Mouse (Mus musculus): Measurements from ENCODE around the gene Abi3. TPM values are rescaled to one million over a fixed set of nuclear protein-coding genes. Genes with fewer than 3 reads are reported as not detected.

The Abi3 gene
- polyA plus RNA-seq, 1 experiment from 2014 or later: 4.4 TPM

DNA sequence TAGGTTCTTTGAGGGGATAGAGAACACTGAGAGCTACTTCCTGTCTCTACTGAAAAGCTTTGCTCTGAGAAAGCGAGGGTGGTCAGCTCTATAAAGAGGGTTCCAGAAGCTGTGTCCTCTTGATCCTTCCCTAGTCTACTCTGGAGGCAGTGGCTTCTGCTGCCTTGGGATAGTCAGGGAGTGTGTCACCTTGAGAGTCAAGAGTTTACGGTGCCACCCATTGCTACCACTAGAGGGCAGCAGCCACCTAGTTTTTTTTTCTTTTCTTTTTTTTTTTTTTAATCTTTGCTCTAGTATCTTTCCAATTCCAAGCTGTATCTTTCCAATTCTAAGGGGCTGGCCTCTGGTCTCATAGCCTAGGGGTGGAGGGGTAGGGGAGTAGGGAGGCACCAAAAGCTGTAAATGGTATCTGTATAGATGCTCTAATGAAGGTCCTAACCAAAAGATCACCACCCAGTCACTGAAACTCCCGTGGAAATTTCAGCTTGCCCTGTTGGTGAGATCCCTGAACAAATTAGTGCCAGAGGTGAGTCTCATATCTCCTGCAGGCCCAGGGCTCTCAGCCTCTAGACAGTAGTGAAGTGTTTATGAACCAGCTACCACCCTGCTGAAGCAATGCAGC, 14.7 kb downstream of the Abi3 start:
- Histone ChIP-seq H3K27ac (no peak overlapping the region), H3K9me3 (replicated peaks) (no peaks in the 10 kb centered on the region), H3K4me3 (no peak overlapping the region), H3K36me3 (no peaks in the 10 kb centered on the region), H3K27me3 (ENCODE audit: low read depth, poor library complexity, severe bottlenecking) (peaks cover 94% of the 10 kb centered on the region), H3K4me1 (peaks cover 46% of the 10 kb centered on the region)
- WGBS: 22% methylated on average over 3 of the region's 3 CpGs
- peak; percentile 67 for DNase-seq (ENCODE audit: low spot score)

DNA sequence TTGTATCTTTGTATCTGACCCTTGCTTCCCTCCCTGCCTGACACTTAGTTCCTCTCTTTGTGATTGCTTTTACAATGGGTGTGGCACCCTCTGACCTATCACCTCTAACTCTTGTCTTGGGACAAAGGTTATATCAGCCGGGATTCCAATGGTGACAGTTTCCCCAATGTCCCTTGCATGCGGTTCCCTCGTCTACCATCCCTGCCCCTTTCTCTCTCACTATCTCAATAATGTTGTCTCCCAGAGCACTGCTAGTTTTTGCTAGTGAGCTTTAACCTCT, 15.2 kb downstream of the Abi3 start:
- H3K36me3 ChIP-seq: no peaks in the 10 kb centered on the region
- H3K9me3 ChIP-seq (replicated peaks): no peaks in the 10 kb centered on the region
- H3K27ac ChIP-seq: no peak overlapping the region
- H3K27me3 ChIP-seq (ENCODE audit: low read depth, poor library complexity, severe bottlenecking): peaks cover 94% of the 10 kb centered on the region
- DNase-seq (ENCODE audit: low spot score): no peak
- no peak overlapping the region for H3K4me3 ChIP-seq
- H3K4me1 ChIP-seq: peaks cover 45% of the 10 kb centered on the region
- WGBS: 33% methylated on average over 3 of the region's 3 CpGs

DNA sequence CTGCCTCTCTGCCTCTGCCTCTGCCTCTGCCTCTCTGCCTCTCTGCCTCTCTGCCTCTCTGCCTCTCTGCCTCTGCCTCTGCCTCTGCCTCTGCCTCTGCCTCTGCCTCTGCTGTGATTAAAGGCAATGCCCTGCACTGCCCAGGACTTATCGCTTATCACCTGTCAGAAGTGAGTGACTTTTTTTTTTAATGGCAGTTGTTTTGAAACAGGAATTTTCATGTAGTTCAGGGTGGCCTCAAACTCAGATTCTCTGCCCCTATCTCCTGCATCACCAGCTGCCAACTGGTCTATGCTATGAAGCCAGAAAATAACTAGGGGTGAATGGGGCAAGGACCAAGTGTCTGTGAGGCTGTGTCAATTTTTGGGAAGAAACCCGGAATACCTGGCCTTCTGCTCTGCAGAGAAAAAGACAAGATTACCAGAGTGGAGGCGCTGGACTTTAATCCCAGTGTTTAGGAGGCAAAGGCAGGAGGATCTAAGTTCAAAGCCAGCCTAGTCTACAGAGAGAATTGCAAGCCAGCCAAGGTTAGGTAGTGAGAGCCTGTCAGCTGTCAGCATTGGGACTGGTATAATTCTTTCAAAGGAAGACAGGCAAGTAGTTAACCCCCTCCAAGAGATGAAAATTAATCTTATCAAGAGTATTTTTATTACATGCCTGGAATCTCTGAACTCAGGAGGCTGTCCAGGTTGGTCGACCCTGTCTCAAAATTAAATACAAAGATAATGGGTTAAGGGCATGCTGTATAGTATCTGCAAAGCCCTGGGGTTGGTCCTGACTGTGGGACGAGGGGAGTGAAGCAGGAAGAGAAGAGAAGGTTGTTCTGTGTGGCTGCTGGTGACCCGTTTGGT, 15.7 kb downstream of the Abi3 start:
- H3K36me3 ChIP-seq: no peaks in the 10 kb centered on the region
- peaks cover 94% of the 10 kb centered on the region for H3K27me3 ChIP-seq (ENCODE audit: low read depth, poor library complexity, severe bottlenecking)

DNA sequence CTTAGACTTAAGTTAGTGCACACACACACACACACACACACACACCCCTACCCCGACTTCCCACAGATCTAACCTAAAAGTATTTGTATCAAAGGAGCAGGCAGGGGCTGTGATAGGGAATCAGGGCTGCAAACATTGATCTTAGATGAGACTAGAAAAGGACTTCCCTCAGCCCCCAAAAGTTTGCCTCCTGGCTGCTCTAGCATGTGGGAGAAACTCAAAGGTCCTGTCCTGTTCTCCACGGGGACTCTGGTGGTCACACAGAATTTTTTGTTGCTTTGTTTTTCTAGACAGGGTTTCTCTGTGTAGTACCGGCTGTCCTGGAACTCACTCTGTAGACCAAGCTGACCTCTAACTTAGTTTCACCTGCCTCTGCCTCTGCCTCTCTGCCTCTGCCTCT, 16.7 kb downstream of the Abi3 start:
- H3K9me3 ChIP-seq (replicated peaks): no peaks in the 10 kb centered on the region
- H3K27me3 ChIP-seq (ENCODE audit: low read depth, poor library complexity, severe bottlenecking): peaks cover 94% of the 10 kb centered on the region
- H3K27ac ChIP-seq: no peak overlapping the region
- 63% methylated on average over 3 of the region's 3 CpGs for WGBS
- no peaks in the 10 kb centered on the region for H3K36me3 ChIP-seq
- peaks cover 30% of the 10 kb centered on the region for H3K4me1 ChIP-seq
- DNase-seq (ENCODE audit: low spot score): no peak
- no peak overlapping the region for H3K4me3 ChIP-seq

More for the DNA sequence above, 15.7 kb downstream of the Abi3 start:
- Histone ChIP-seq H3K9me3 (replicated peaks) (no peaks in the 10 kb centered on the region), H3K4me1 (peaks cover 39% of the 10 kb centered on the region), H3K27ac (no peak overlapping the region), H3K4me3 (no peak overlapping the region)
- 56% methylated on average over 6 of the region's 6 CpGs for WGBS
- no peak for DNase-seq (ENCODE audit: low spot score)

DNA sequence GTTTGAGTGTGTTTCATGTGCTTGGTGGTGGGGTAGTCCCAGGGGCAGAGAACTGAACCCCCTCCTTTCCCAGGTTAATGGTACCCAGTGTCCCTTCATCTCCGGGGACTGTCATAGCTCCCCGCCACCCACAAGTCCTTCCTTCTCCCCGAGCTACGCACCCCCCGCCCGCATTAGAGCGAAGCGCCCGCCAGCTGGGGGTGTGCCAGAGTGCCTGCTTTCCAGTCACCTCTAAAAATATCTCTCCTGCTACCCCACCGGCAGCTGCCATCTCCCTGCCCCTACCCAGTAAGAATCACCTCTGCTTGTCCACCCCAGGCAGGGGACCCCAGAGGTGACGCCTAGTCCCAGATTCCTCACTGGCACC, 17.4 kb downstream of the Abi3 start:
- DNase-seq (ENCODE audit: low spot score): peak; percentile 52
- 3% methylated on average over 11 of the region's 11 CpGs for WGBS
- H3K36me3 ChIP-seq: no peaks in the 10 kb centered on the region
- H3K4me3 ChIP-seq: peak overlapping the region; percentile 72
- H3K9me3 ChIP-seq (replicated peaks): no peaks in the 10 kb centered on the region
- H3K4me1 ChIP-seq: peaks cover 23% of the 10 kb centered on the region
- peak overlapping the region; percentile 83; the same call in 1 of the 2 replicates for H3K27ac ChIP-seq
- peaks cover 87% of the 10 kb centered on the region for H3K27me3 ChIP-seq (ENCODE audit: low read depth, poor library complexity, severe bottlenecking)

DNA sequence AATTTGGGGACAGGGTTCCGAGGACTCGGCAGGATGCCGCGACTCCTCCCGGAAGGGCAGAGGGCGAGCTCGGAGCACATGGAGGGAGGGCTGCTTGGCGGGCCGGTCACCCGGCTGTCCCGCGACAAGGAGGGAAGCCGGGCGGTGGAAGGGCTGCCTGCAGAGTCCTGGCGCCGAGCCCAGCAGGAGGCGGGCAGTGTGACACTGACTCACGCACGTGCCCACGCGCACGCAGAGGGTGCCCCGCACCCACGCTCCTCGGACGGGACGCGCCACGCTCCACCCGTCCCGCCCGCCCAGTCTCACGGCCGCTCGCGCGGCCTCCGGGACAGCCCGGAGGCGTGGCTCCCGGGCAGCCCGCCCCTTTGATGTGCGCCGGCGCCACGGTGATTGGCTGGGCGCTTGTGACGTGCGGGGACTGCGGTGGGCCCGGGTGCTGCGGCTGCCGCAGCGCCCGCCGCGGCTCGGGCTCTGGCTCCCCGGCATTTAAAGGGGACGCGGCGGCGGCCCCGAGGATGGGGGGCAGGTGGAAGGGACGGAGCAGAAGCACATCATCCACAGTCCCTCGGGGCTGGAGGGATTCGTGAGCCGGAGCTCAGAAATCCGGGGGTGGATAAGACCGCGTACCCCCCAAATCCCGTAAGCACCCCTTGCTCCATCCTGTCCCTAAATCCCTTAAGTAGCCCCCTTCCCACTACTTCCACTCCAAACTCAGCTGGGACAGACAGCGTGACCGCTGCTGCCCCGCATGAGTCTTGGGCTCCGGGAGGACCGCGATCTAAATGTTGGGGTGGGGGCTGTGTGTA, 18.0 kb downstream of the Abi3 start, which contains the start of gene Phospho1:
TSS of gene Phospho1 (plus strand) at position 429 of the 806 bp plus-strand sequence.
- Histone ChIP-seq H3K36me3 (no peaks in the 10 kb centered on the region), H3K4me1 (peaks cover 23% of the 10 kb centered on the region), H3K27me3 (ENCODE audit: low read depth, poor library complexity, severe bottlenecking) (peaks cover 81% of the 10 kb centered on the region), H3K9me3 (replicated peaks) (no peaks in the 10 kb centered on the region), H3K4me3 (peak within 1 kb of the TSS; percentile 72), H3K27ac (peak within 1 kb of the TSS; percentile 83)
- WGBS: under 1% methylated on average over 76 of the region's 78 CpGs
- peak; percentile 95 for DNase-seq (ENCODE audit: low spot score)

DNA sequence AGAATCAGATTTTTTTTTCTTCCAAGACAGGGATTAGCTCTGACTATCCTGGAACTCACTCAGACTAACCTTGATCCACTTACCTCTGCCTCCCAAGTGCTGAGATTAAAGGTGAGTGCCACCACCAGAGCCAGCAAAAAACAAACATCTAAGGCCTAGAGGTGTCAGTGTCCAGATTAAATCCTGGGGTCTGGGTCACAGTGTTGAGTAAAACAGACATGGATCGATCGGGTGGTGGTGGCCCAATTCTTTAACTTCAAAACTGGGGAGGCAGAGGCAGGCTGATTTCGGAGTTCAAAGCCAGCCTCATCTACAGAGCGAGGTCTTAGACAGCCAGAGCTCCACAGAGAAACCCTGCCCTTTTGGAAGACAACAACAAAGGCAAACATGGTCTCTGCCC, 19.8 kb downstream of the Abi3 start:
- Histone ChIP-seq H3K4me1 (peaks cover 23% of the 10 kb centered on the region), H3K36me3 (no peaks in the 10 kb centered on the region), H3K9me3 (replicated peaks) (no peaks in the 10 kb centered on the region), H3K4me3 (no peak overlapping the region), H3K27ac (no peak overlapping the region), H3K27me3 (ENCODE audit: low read depth, poor library complexity, severe bottlenecking) (peaks cover 64% of the 10 kb centered on the region)
- WGBS: 87% methylated on average over 4 of the region's 4 CpGs
- DNase-seq (ENCODE audit: low spot score): no peak

DNA sequence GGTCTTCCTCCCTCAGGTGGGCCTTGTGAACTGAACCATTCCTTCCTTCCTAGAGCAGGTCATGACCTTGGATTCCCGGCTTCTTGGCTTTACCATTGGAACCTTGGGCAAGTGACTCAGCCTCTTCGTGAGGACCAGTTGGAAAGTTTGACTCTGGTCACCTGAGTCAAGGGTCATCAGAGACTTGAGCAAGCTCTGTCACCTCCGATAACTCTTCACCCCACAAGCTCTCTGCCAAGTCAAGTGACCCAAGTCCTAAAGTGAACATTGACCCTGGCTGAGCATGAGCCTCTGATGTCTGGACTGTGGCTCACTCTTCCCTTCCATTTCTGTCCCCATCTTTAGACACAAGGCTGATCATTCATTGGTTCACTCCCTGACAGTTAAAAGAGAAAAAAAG, 20.8 kb downstream of the Abi3 start:
- Histone ChIP-seq H3K27ac (no peak overlapping the region), H3K9me3 (replicated peaks) (no peaks in the 10 kb centered on the region), H3K36me3 (no peaks in the 10 kb centered on the region), H3K4me1 (peaks cover 23% of the 10 kb centered on the region), H3K4me3 (no peak overlapping the region), H3K27me3 (ENCODE audit: low read depth, poor library complexity, severe bottlenecking) (peaks cover 56% of the 10 kb centered on the region)
- DNase-seq (ENCODE audit: low spot score): no peak
- WGBS: 90% methylated on average over 3 of the region's 3 CpGs

DNA sequence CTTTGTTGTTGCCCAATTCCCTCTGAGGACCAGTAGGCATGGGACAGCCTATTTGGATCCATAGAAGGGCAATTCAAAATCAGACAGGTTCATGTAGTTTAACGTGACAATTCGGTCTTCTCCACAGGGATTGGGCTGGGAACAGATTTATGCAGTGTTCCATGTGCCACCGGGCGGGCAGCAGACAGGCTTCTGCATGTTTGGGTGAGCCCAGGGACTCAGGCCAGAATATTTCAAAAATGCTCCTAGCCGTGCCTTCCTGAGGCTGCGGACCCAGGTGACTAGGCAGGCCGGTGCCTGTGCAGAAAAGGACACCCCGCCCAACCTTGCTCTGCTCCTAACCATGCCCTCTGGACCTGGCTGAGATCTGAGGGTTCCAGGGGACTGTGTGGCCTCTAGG, 23.1 kb downstream of the Abi3 start:
- H3K9me3 ChIP-seq (replicated peaks): no peaks in the 10 kb centered on the region
- no peaks in the 10 kb centered on the region for H3K36me3 ChIP-seq
- H3K4me1 ChIP-seq: peaks cover 11% of the 10 kb centered on the region
- no peak overlapping the region for H3K27ac ChIP-seq
- peaks cover 35% of the 10 kb centered on the region for H3K27me3 ChIP-seq (ENCODE audit: low read depth, poor library complexity, severe bottlenecking)
- 85% methylated on average over 8 of the region's 8 CpGs for WGBS
- DNase-seq (ENCODE audit: low spot score): no peak
- H3K4me3 ChIP-seq: no peak overlapping the region

DNA sequence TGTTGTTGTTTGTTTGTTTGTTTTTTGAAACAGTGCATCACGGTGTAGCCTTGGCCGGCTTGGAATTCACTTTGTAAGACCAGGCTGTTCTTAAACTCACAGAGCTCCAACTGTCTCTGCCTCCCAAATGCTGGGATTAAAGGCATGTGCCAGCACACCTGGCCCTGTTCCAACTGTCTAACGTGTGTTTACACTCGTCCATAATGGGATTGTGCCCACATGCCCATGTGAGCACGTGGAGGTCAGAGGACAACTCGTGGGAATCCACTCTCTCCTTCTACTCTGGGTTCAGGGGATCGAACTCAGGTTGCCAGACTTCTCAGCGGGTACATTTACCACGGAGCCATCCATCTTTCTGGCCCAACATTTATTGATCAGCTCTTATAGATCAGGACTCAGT, 26.9 kb downstream of the Abi3 start:
- WGBS: 81% methylated on average over 9 of the region's 9 CpGs
- Histone ChIP-seq H3K4me1 (no peaks in the 10 kb centered on the region), H3K27ac (no peak overlapping the region), H3K36me3 (no peaks in the 10 kb centered on the region), H3K4me3 (no peak overlapping the region), H3K9me3 (replicated peaks) (no peaks in the 10 kb centered on the region), H3K27me3 (ENCODE audit: low read depth, poor library complexity, severe bottlenecking) (0 out of 2 replicates have a peak, but pooled peaks cover 8% of the 10 kb centered on the region)
- DNase-seq (ENCODE audit: low spot score): no peak

DNA sequence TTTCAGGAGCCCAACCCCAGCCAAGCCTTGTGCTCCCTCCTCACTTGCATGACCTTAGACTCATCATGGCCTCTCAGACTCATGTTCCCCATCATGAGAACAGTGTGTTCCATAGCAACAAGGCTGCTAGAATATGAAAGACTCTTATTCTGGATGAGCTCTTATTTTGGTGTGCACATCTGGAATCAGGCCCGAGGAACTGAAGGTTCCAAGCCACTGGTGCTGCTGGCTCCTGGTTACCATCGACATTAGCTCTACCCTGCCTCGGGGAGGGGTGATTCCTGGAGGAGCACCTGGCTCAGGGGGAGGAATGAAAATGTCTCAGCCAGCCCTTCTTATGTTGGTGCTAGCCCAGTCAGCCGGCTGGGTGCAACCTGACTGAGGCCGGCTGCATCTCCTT, 27.4 kb downstream of the Abi3 start:
- WGBS: 68% methylated on average over 5 of the region's 5 CpGs

DNA sequence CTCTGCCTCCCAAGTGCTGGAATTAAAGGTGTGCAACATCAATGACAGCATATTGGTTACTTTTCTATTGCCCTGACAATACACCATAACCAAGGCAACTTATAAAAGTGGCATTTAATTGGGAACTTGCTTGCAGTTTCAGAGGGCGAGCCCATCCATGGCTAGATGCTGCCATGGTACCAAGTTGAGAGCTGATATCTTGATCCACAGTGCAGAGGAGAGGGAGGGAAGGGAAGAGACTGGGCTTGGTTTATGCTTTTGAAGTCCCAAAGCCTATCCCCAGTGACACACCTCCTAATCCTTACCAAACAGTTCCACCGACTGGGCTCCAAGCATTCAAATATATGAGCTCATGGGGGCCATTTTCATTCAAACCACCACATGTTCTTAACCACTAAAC, 28.2 kb downstream of the Abi3 start:
- Histone ChIP-seq H3K27me3 (ENCODE audit: low read depth, poor library complexity, severe bottlenecking) (0 out of 2 replicates have a peak, but pooled peaks cover 8% of the 10 kb centered on the region), H3K27ac (no peak overlapping the region), H3K4me1 (no peaks in the 10 kb centered on the region), H3K4me3 (no peak overlapping the region), H3K9me3 (replicated peaks) (no peaks in the 10 kb centered on the region), H3K36me3 (no peaks in the 10 kb centered on the region)
- DNase-seq (ENCODE audit: low spot score): no peak
- 84% methylated on average over 2 of the region's 2 CpGs for WGBS

More for the DNA sequence above, 27.4 kb downstream of the Abi3 start:
- no peaks in the 10 kb centered on the region for H3K9me3 ChIP-seq (replicated peaks)
- no peak overlapping the region for H3K4me3 ChIP-seq
- 0 out of 2 replicates have a peak, but pooled peaks cover 8% of the 10 kb centered on the region for H3K27me3 ChIP-seq (ENCODE audit: low read depth, poor library complexity, severe bottlenecking)
- H3K27ac ChIP-seq: no peak overlapping the region
- no peaks in the 10 kb centered on the region for H3K4me1 ChIP-seq
- DNase-seq (ENCODE audit: low spot score): no peak
- H3K36me3 ChIP-seq: no peaks in the 10 kb centered on the region

DNA sequence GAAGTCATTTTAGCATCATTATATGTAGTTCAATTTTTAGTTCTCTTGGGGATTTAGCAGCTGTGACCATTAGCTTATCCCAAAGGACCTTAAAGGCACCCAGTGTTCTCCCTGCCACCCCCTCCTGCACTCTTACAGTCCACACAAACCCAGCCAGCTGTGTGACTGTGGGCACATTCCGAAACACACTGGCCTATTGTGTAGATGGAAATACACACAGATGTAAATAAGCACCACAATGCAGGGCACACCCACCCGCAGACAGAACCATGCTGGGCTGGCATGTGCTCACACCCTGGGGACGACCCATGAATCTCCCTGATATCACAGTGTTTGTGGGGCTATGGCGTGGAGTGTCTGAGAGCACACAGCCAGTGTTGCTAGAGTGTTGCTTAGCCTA, 30.1 kb downstream of the Abi3 start:
- WGBS: 80% methylated on average over 4 of the region's 4 CpGs
- DNase-seq (ENCODE audit: low spot score): no peak
- Histone ChIP-seq H3K27ac (no peak overlapping the region), H3K4me1 (no peaks in the 10 kb centered on the region), H3K36me3 (no peaks in the 10 kb centered on the region), H3K4me3 (no peak overlapping the region), H3K27me3 (ENCODE audit: low read depth, poor library complexity, severe bottlenecking) (0 out of 2 replicates have a peak, but pooled peaks cover 5% of the 10 kb centered on the region), H3K9me3 (replicated peaks) (no peaks in the 10 kb centered on the region)

Measured in limb, embryonic 10.5 days (tissue).